Mouse (Mus musculus): Measurements from ENCODE around the gene Slc35g3. TPM values are rescaled to one million over a fixed set of nuclear protein-coding genes. Genes with fewer than 3 reads are reported as not detected.

Slc35g3 gene
- polyA plus RNA-seq, 1 experiment from 2014 or later: not detected

GRCm38 (mm10) chr11:69714636-69715329, 47.0 kb downstream of the Slc35g3 start:
- Histone ChIP-seq H3K4me1 (ENCODE audit: insufficient read depth) (peaks cover 28% of the 10 kb centered on the region), H3K9me3 (ENCODE audit: low read length) (no peaks in the 10 kb centered on the region), H3K36me3 (replicated peaks; ENCODE audit: insufficient read depth, low read length) (no peaks in the 10 kb centered on the region), H3K27me3 (ENCODE audit: insufficient read depth, low read length) (no peaks in the 10 kb centered on the region), H3K9ac (replicated peaks) (no peak overlapping the region), H3K27ac (ENCODE audit: low read depth) (no peak overlapping the region), H3K4me3 (ENCODE audit: low read depth, low read length) (no peak overlapping the region), H3K4me2 (ENCODE audit: low read depth, low read length) (no peak overlapping the region)
- WGBS (ENCODE audit: insufficient replicate concordance): 84% methylated on average over 18 of the region's 18 CpGs
- ATAC-seq: no peak
- TF ChIP-seq CTCF (IDR thresholded peaks at IDR 0.05; ENCODE audit: low read depth) (no peak), EP300 (IDR thresholded peaks at IDR 0.05; ENCODE audit: low read depth) (no peak)
- DNase-seq: no peak

GRCm38 (mm10) chr11:69712954-69713672, 48.7 kb downstream of the Slc35g3 start:
- Histone ChIP-seq H3K4me1 (ENCODE audit: insufficient read depth) (peaks cover 21% of the 10 kb centered on the region), H3K27me3 (ENCODE audit: insufficient read depth, low read length) (no peaks in the 10 kb centered on the region), H3K4me3 (ENCODE audit: low read depth, low read length) (no peak overlapping the region), H3K4me2 (ENCODE audit: low read depth, low read length) (no peak overlapping the region), H3K9me3 (ENCODE audit: low read length) (no peaks in the 10 kb centered on the region), H3K36me3 (replicated peaks; ENCODE audit: insufficient read depth, low read length) (no peaks in the 10 kb centered on the region), H3K9ac (replicated peaks) (no peak overlapping the region), H3K27ac (ENCODE audit: low read depth) (no peak overlapping the region)
- TF ChIP-seq CTCF (IDR thresholded peaks at IDR 0.05; ENCODE audit: low read depth) (no peak), EP300 (IDR thresholded peaks at IDR 0.05; ENCODE audit: low read depth) (no peak)
- 90% methylated on average over 20 of the region's 20 CpGs for WGBS (ENCODE audit: insufficient replicate concordance)
- DNase-seq (no peak), ATAC-seq (no peak)

GRCm38 (mm10) chr11:69711082-69711481, 50.7 kb downstream of the Slc35g3 start:
- Histone ChIP-seq H3K9me3 (ENCODE audit: low read length) (no peaks in the 10 kb centered on the region), H3K36me3 (replicated peaks; ENCODE audit: insufficient read depth, low read length) (no peaks in the 10 kb centered on the region), H3K4me2 (ENCODE audit: low read depth, low read length) (no peak overlapping the region), H3K4me1 (ENCODE audit: insufficient read depth) (peaks cover 23% of the 10 kb centered on the region), H3K9ac (replicated peaks) (no peak overlapping the region), H3K4me3 (ENCODE audit: low read depth, low read length) (no peak overlapping the region), H3K27ac (ENCODE audit: low read depth) (no peak overlapping the region), H3K27me3 (ENCODE audit: insufficient read depth, low read length) (no peaks in the 10 kb centered on the region)
- 72% methylated on average over 2 of the region's 2 CpGs for WGBS (ENCODE audit: insufficient replicate concordance)
- DNase-seq: no peak
- TF ChIP-seq EP300 (IDR thresholded peaks at IDR 0.05; ENCODE audit: low read depth): no peak
- ATAC-seq: no peak

- no peak for ATAC-seq
Observed at GRCm38 (mm10) chr11:69710470-69710869, 51.3 kb downstream of the Slc35g3 start.

More at GRCm38 (mm10) chr11:69710470-69710869, 51.3 kb downstream of the Slc35g3 start:
- no peak overlapping the region for H3K9ac ChIP-seq (replicated peaks)
- no peak overlapping the region for H3K4me2 ChIP-seq (ENCODE audit: low read depth, low read length)
- no peaks in the 10 kb centered on the region for H3K9me3 ChIP-seq (ENCODE audit: low read length)
- no peaks in the 10 kb centered on the region for H3K27me3 ChIP-seq (ENCODE audit: insufficient read depth, low read length)
- 77% methylated on average over 3 of the region's 3 CpGs for WGBS (ENCODE audit: insufficient replicate concordance)
- no peaks in the 10 kb centered on the region for H3K36me3 ChIP-seq (replicated peaks; ENCODE audit: insufficient read depth, low read length)
- no peak overlapping the region for H3K27ac ChIP-seq (ENCODE audit: low read depth)
- no peak overlapping the region for H3K4me3 ChIP-seq (ENCODE audit: low read depth, low read length)
- peaks cover 17% of the 10 kb centered on the region for H3K4me1 ChIP-seq (ENCODE audit: insufficient read depth)
- TF ChIP-seq EP300 (IDR thresholded peaks at IDR 0.05; ENCODE audit: low read depth): no peak
- no peak for TF ChIP-seq CTCF (IDR thresholded peaks at IDR 0.05; ENCODE audit: low read depth)
- DNase-seq: no peak

Other genes with a start within 250 kb of the Slc35g3 start
- gene Dnah2, start 212.9 kb downstream of the Slc35g3 start, polyA plus RNA-seq (2015; fragmentation: Nextera tagmentation; extraction: Ambion mirVana): 0.04 and 0.05 TPM in 2 replicates
- gene Efnb3, start 201.8 kb downstream of the Slc35g3 start, polyA plus RNA-seq (2015; fragmentation: Nextera tagmentation; extraction: Ambion mirVana): 0.19 and 0.20 TPM in 2 replicates
- 8.1 and 10.0 TPM in 2 replicates for gene Wrap53, start 181.7 kb downstream of the Slc35g3 start, polyA plus RNA-seq (2015; fragmentation: Nextera tagmentation; extraction: Ambion mirVana)
- 32.6 and 33.5 TPM in 2 replicates for gene Trp53, start 181.6 kb downstream of the Slc35g3 start, polyA plus RNA-seq (2015; fragmentation: Nextera tagmentation; extraction: Ambion mirVana)
- gene Atp1b2, start 156.0 kb downstream of the Slc35g3 start, polyA plus RNA-seq (2015; fragmentation: Nextera tagmentation; extraction: Ambion mirVana): 4.0 and 5.3 TPM in 2 replicates
- gene Shbg, start 144.1 kb downstream of the Slc35g3 start, polyA plus RNA-seq (2015; fragmentation: Nextera tagmentation; extraction: Ambion mirVana): 4.3 and 4.7 TPM in 2 replicates
- gene Sat2, start 139.9 kb downstream of the Slc35g3 start, polyA plus RNA-seq (2015; fragmentation: Nextera tagmentation; extraction: Ambion mirVana): 15.2 and 18.7 TPM in 2 replicates
- 6.8 TPM in 2 replicates for gene Fxr2, start 129.0 kb downstream of the Slc35g3 start, polyA plus RNA-seq (2015; fragmentation: Nextera tagmentation; extraction: Ambion mirVana)
- 0.13 TPM in 1 of 2 replicates, not detected in the other for gene Sox15, start 106.7 kb downstream of the Slc35g3 start, polyA plus RNA-seq (2015; fragmentation: Nextera tagmentation; extraction: Ambion mirVana)
- gene Mpdu1, start 99.3 kb downstream of the Slc35g3 start, polyA plus RNA-seq (2015; fragmentation: Nextera tagmentation; extraction: Ambion mirVana): 36.9 and 41.0 TPM in 2 replicates
- gene Cd68, start 95.8 kb downstream of the Slc35g3 start, polyA plus RNA-seq (2015; fragmentation: Nextera tagmentation; extraction: Ambion mirVana): 30.1 and 32.5 TPM in 2 replicates
- 199 and 203 TPM in 2 replicates for gene Eif4a1, start 89.5 kb downstream of the Slc35g3 start, polyA plus RNA-seq (2015; fragmentation: Nextera tagmentation; extraction: Ambion mirVana)
- 14.5 and 15.2 TPM in 2 replicates for gene Senp3, start 79.9 kb downstream of the Slc35g3 start, polyA plus RNA-seq (2015; fragmentation: Nextera tagmentation; extraction: Ambion mirVana)
- 0.46 and 0.83 TPM in 2 replicates for gene Tnfsf13, start 76.2 kb downstream of the Slc35g3 start, polyA plus RNA-seq (2015; fragmentation: Nextera tagmentation; extraction: Ambion mirVana)
- gene Tnfsf12, start 66.1 kb downstream of the Slc35g3 start, polyA plus RNA-seq (2015; fragmentation: Nextera tagmentation; extraction: Ambion mirVana): 2.8 and 3.6 TPM in 2 replicates
- 1.1 and 1.4 TPM in 2 replicates for gene Tnfsfm13, start 65.9 kb downstream of the Slc35g3 start, polyA plus RNA-seq (2015; fragmentation: Nextera tagmentation; extraction: Ambion mirVana)
- 6.6 and 6.8 TPM in 2 replicates for gene Polr2a, start 3.3 kb downstream of the Slc35g3 start, polyA plus RNA-seq (2015; fragmentation: Nextera tagmentation; extraction: Ambion mirVana)
- 0.67 and 0.75 TPM in 2 replicates for gene Zbtb4, start 3.9 kb upstream of the Slc35g3 start, polyA plus RNA-seq (2015; fragmentation: Nextera tagmentation; extraction: Ambion mirVana)
- 0.73 and 0.76 TPM in 2 replicates for gene Chrnb1, start 34.0 kb upstream of the Slc35g3 start, polyA plus RNA-seq (2015; fragmentation: Nextera tagmentation; extraction: Ambion mirVana)
- 0.04 and 0.07 TPM in 2 replicates for gene Fgf11, start 39.9 kb upstream of the Slc35g3 start, polyA plus RNA-seq (2015; fragmentation: Nextera tagmentation; extraction: Ambion mirVana)
- 4.4 and 4.8 TPM in 2 replicates for gene Tmem102, start 43.7 kb upstream of the Slc35g3 start, polyA plus RNA-seq (2015; fragmentation: Nextera tagmentation; extraction: Ambion mirVana)
- gene Gm39566, start 53.3 kb upstream of the Slc35g3 start, polyA plus RNA-seq (2015; fragmentation: Nextera tagmentation; extraction: Ambion mirVana): not detected in 2 replicates
- not detected in 2 replicates for gene Spem2, start 56.5 kb upstream of the Slc35g3 start, polyA plus RNA-seq (2015; fragmentation: Nextera tagmentation; extraction: Ambion mirVana)
- gene Spem1, start 60.2 kb upstream of the Slc35g3 start, polyA plus RNA-seq (2015; fragmentation: Nextera tagmentation; extraction: Ambion mirVana): not detected in 2 replicates
- 0.60 and 0.75 TPM in 2 replicates for gene Nlgn2, start 75.8 kb upstream of the Slc35g3 start, polyA plus RNA-seq (2015; fragmentation: Nextera tagmentation; extraction: Ambion mirVana)
- 412 and 418 TPM in 2 replicates for gene Tmem256, start 76.5 kb upstream of the Slc35g3 start, polyA plus RNA-seq (2015; fragmentation: Nextera tagmentation; extraction: Ambion mirVana)
- 20.8 and 23.1 TPM in 2 replicates for gene Plscr3, start 84.4 kb upstream of the Slc35g3 start, polyA plus RNA-seq (2015; fragmentation: Nextera tagmentation; extraction: Ambion mirVana)
- 0.28 and 0.69 TPM in 2 replicates for gene Tnk1, start 96.8 kb upstream of the Slc35g3 start, polyA plus RNA-seq (2015; fragmentation: Nextera tagmentation; extraction: Ambion mirVana)
- not detected in 2 replicates for gene Tmem95, start 116.0 kb upstream of the Slc35g3 start, polyA plus RNA-seq (2015; fragmentation: Nextera tagmentation; extraction: Ambion mirVana)
- 0.92 and 0.95 TPM in 2 replicates for gene Kctd11, start 119.4 kb upstream of the Slc35g3 start, polyA plus RNA-seq (2015; fragmentation: Nextera tagmentation; extraction: Ambion mirVana)
- 6.5 and 7.1 TPM in 2 replicates for gene Acap1, start 133.6 kb upstream of the Slc35g3 start, polyA plus RNA-seq (2015; fragmentation: Nextera tagmentation; extraction: Ambion mirVana)
- gene 2810408A11Rik, start 139.0 kb upstream of the Slc35g3 start, polyA plus RNA-seq (2015; fragmentation: Nextera tagmentation; extraction: Ambion mirVana): 0.90 and 1.2 TPM in 2 replicates
- gene Neurl4, start 139.1 kb upstream of the Slc35g3 start, polyA plus RNA-seq (2015; fragmentation: Nextera tagmentation; extraction: Ambion mirVana): 1.0 and 1.4 TPM in 2 replicates
- 46.1 and 48.9 TPM in 2 replicates for gene Gps2, start 151.9 kb upstream of the Slc35g3 start, polyA plus RNA-seq (2015; fragmentation: Nextera tagmentation; extraction: Ambion mirVana)
- gene Eif5a, start 160.0 kb upstream of the Slc35g3 start, polyA plus RNA-seq (2015; fragmentation: Nextera tagmentation; extraction: Ambion mirVana): 872 and 914 TPM in 2 replicates
- gene Ybx2, start 173.8 kb upstream of the Slc35g3 start, polyA plus RNA-seq (2015; fragmentation: Nextera tagmentation; extraction: Ambion mirVana): not detected in 2 replicates
- gene Slc2a4, start 186.2 kb upstream of the Slc35g3 start, polyA plus RNA-seq (2015; fragmentation: Nextera tagmentation; extraction: Ambion mirVana): 7.7 and 10.4 TPM in 2 replicates
- gene Cldn7, start 202.8 kb upstream of the Slc35g3 start, polyA plus RNA-seq (2015; fragmentation: Nextera tagmentation; extraction: Ambion mirVana): 4.1 and 4.4 TPM in 2 replicates
- 8.4 and 9.7 TPM in 2 replicates for gene Ctdnep1, start 219.2 kb upstream of the Slc35g3 start, polyA plus RNA-seq (2015; fragmentation: Nextera tagmentation; extraction: Ambion mirVana)
- 40.6 and 42.9 TPM in 2 replicates for gene Elp5, start 220.5 kb upstream of the Slc35g3 start, polyA plus RNA-seq (2015; fragmentation: Nextera tagmentation; extraction: Ambion mirVana)
- 305 and 324 TPM in 2 replicates for gene Gabarap, start 229.2 kb upstream of the Slc35g3 start, polyA plus RNA-seq (2015; fragmentation: Nextera tagmentation; extraction: Ambion mirVana)
- gene Phf23, start 233.8 kb upstream of the Slc35g3 start, polyA plus RNA-seq (2015; fragmentation: Nextera tagmentation; extraction: Ambion mirVana): 19.5 and 25.5 TPM in 2 replicates
- gene Dvl2, start 238.6 kb upstream of the Slc35g3 start, polyA plus RNA-seq (2015; fragmentation: Nextera tagmentation; extraction: Ambion mirVana): 2.7 and 3.4 TPM in 2 replicates

Measured in liver, postnatal 0 days (tissue).